Mouse (Mus musculus) gastrocnemius, postnatal 14 days (tissue): ENCODE measurements around the gene Phtf2. TPM values are rescaled to one million over a fixed set of nuclear protein-coding genes. Genes with fewer than 3 reads are reported as not detected.
A peak's percentile ranks its signal among the peaks of the same experiment; 100 is the strongest.
"Not testable (repeated sequence)": the region's sequence is repeated elsewhere in the genome, so short reads cannot be mapped to it uniquely, and the experiment has no call there.

Experiments
- DNase-seq: peaks from one replicate; pipeline ENCODE4 v3.0.0; 2021; ENCODE audit warnings: mixed read lengths
- intact Hi-C: fragments of 180-260 bp; cut with DNase I; formaldehyde crosslinking; loops from one replicate; pipeline ENCODE4 v1.15.1; 2025; ENCODE audit warnings: low total_unique reads
- total RNA-seq, 2 experiments: library from RNA; stranded (reverse); gene quantifications; 2 replicates each; pipeline ENCODE4 v1.2.3; 2021

Phtf2 gene
- total RNA-seq, 2 experiments from 2014 or later, result 106 to 113 TPM

GRCm38 (mm10) chr5:20720201-20720900 is 161.6 kb downstream of the Phtf2 start:
- intact Hi-C loops, result no loop called here
- peak; percentile 58 for DNase-seq

DNA sequence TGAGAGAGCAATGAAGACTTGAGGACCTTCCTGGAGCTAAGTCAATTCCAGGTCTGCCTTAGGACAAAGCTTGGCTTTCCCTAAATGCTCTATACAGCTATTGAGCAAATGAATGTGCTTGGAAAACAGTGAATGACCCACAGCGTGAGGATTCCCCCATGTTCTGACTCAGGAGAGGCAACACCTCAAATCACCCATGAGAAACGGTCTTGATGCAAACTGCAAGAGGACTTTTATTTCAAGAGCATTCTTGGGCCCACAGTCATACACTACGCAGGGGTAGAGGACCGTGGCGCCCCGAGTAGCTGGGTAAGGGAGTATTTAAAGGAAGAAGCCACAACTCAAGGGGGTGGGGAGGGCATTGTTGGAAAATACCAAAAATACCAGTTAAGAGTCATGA is 165.9 kb downstream of the Phtf2 start:
- intact Hi-C loops, result not testable (repeated sequence)

DNA sequence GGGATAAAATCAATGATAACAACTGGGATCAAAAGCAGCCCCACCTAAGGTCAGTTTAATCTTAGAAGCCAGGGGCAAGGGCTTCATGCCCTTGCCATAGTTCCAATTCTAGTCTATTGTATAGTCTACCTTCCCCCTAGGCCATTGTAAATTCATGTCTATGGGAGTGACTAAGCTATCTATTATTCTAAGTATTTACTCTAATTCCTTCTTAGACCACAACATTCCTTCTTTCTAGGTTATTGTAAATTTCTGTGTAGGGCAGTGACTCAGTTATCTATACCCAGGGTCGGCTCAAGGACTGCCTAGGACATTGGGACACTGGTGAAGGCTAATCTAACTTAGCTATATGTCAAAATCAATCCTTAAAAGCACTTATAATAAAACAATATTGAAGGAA is 167.3 kb downstream of the Phtf2 start:
- intact Hi-C loops, DNase-seq: not testable (repeated sequence)

More for the DNA sequence above, 165.9 kb downstream of the Phtf2 start:
- not testable (repeated sequence) for DNase-seq

- intact Hi-C loops, DNase-seq: not testable (repeated sequence)
These were observed 171.1 kb downstream of the Phtf2 start for GRCm38 (mm10) chr5:20710845-20711244.

Other genes starting within 250 kb of the Phtf2 start
- gene Tmem60, start 67 bp upstream of the Phtf2 start, total RNA-seq, result 10 to 100 TPM; 14.4 to 16.6 TPM
- 1 to 10 TPM; 6.8 to 7.2 TPM for gene Rsbn1l, start 74.3 kb upstream of the Phtf2 start, total RNA-seq
- 10 to 100 TPM; 19.6 to 21.2 TPM for gene Ptpn12, start 173.8 kb upstream of the Phtf2 start, total RNA-seq